Mouse (Mus musculus) CH12.LX (cell line): ENCODE data around the gene Hand1. TPM values are rescaled to one million over a fixed set of nuclear protein-coding genes. Genes with fewer than 3 reads are reported as not detected.

Experiments used
- DNase-seq: peaks from one replicate; pipeline ENCODE4 v3.0.0-alpha.2; 2013; ENCODE audit errors: extremely low read depth
- H3K27ac ChIP-seq: 2 replicates; pipeline ENCODE4 v1.5.1; 2012; ENCODE audit warnings: low read depth, mild to moderate bottlenecking, control low read depth, moderate library complexity; ENCODE audit not compliant: insufficient read depth
- H3K27me3 ChIP-seq: replicated peaks from 2 replicates; pipeline ENCODE3; 2012; ENCODE audit warnings: inconsistent platforms
- H3K36me3 ChIP-seq, 2 experiments: replicated peaks in 1 of 2; 2 replicates each; pipeline versions ENCODE3 to v1.6.1; 2012; ENCODE audit warnings: inconsistent platforms in 1 of 2, low read length in 1 of 2, mild to moderate bottlenecking in 1 of 2, mixed read lengths in 1 of 2, moderate library complexity in 1 of 2; ENCODE audit not compliant: control insufficient read depth in 1 of 2, insufficient read depth in 1 of 2
- H3K4me1 ChIP-seq, 2 experiments: 2 replicates each; pipeline ENCODE4 v1.6.1; 2012; ENCODE audit warnings: inconsistent platforms in 1 of 2, moderate library complexity in 1 of 2; ENCODE audit not compliant: insufficient read depth in 2 of 2, control insufficient read depth in 1 of 2
- H3K4me2 ChIP-seq: 2 replicates; pipeline ENCODE4 v1.6.1; 2012; ENCODE audit warnings: low read depth, mild to moderate bottlenecking, control low read depth; ENCODE audit not compliant: poor library complexity, insufficient read depth, severe bottlenecking
- H3K4me3 ChIP-seq, 3 experiments: fragments of 150-350 bp in 1 of 3; sonication (generic) in 1 of 3; replicated peaks in 1 of 3; 2 replicates each; pipeline versions ENCODE3 to v1.5.1; 2011 to 2012; ENCODE audit warnings: low read depth in 2 of 3, low read length in 2 of 3, mild to moderate bottlenecking in 2 of 3, moderate library complexity in 2 of 3, control low read depth in 1 of 3, improper control_type of control experiment in 1 of 3, inconsistent platforms in 1 of 3, mixed read lengths in 1 of 3; ENCODE audit not compliant: poor library complexity in 1 of 3
- H3K79me2 ChIP-seq: replicated peaks from 2 replicates; pipeline ENCODE4 v1.6.1; 2012; ENCODE audit warnings: mild to moderate bottlenecking, moderate library complexity; ENCODE audit not compliant: control insufficient read depth, poor library complexity, insufficient read depth, severe bottlenecking; ENCODE audit errors: extremely low read depth
- H3K9ac ChIP-seq: 2 replicates; pipeline ENCODE4 v1.6.1; 2012; ENCODE audit warnings: low read depth, mild to moderate bottlenecking, control low read depth, moderate library complexity; ENCODE audit not compliant: insufficient read depth
- H3K9me3 ChIP-seq: replicated peaks from 2 replicates; pipeline ENCODE3; 2012; ENCODE audit warnings: low read length, inconsistent platforms, mixed read lengths
- E2F4 ChIP-seq: IDR thresholded peaks from 2 replicates; pipeline ENCODE4 v1.6.1; 2011; ENCODE audit warnings: low read depth, low read length, improper control_type of control experiment; ENCODE audit not compliant: insufficient replicate concordance
- ELF1 ChIP-seq: IDR thresholded peaks from 2 replicates; pipeline ENCODE4 v1.6.1; 2014; ENCODE audit warnings: low read depth, mild to moderate bottlenecking, inconsistent platforms, low read length, improper control_type of control experiment
- EP300 ChIP-seq: IDR thresholded peaks from 2 replicates; pipeline ENCODE4 v1.6.1; 2011; ENCODE audit warnings: low read length, improper control_type of control experiment
- ETS1 ChIP-seq: conservative IDR thresholded peaks from 2 replicates; pipeline ENCODE4 v1.6.1; 2012; ENCODE audit warnings: low read depth, mild to moderate bottlenecking, inconsistent platforms, low read length, improper control_type of control experiment, moderate library complexity
- JUND ChIP-seq: conservative IDR thresholded peaks from 2 replicates; pipeline ENCODE4 v1.6.1; 2011; ENCODE audit warnings: low read depth, low read length, improper control_type of control experiment
- MAFK ChIP-seq: IDR thresholded peaks from 2 replicates; pipeline ENCODE4 v1.6.1; 2011; ENCODE audit warnings: low read length, improper control_type of control experiment; ENCODE audit not compliant: insufficient replicate concordance
- MXI1 ChIP-seq: IDR thresholded peaks from 2 replicates; pipeline ENCODE4 v1.6.1; 2011; ENCODE audit warnings: mild to moderate bottlenecking, low read depth, low read length, improper control_type of control experiment
- NELFE ChIP-seq: IDR thresholded peaks from 2 replicates; pipeline ENCODE4 v1.6.1; 2011; ENCODE audit warnings: low read depth, low read length, improper control_type of control experiment
- POLR2AphosphoS2 ChIP-seq: IDR thresholded peaks from 2 replicates; pipeline ENCODE4 v1.6.1; 2011; ENCODE audit warnings: low read depth, low read length, improper control_type of control experiment
- SMC3 ChIP-seq: IDR thresholded peaks from 2 replicates; pipeline ENCODE4 v1.6.1; 2011; ENCODE audit warnings: low read depth, low read length, improper control_type of control experiment
- TBP ChIP-seq: conservative IDR thresholded peaks from 2 replicates; pipeline ENCODE4 v1.6.1; 2011; ENCODE audit warnings: low read depth, low read length, improper control_type of control experiment
- TCF12 ChIP-seq: IDR thresholded peaks from 2 replicates; pipeline ENCODE4 v1.6.1; 2014; ENCODE audit warnings: low read depth, mild to moderate bottlenecking, inconsistent platforms, low read length, improper control_type of control experiment
- USF1 ChIP-seq: IDR thresholded peaks from 2 replicates; pipeline ENCODE4 v1.6.1; 2014; ENCODE audit warnings: low read depth, mild to moderate bottlenecking, inconsistent platforms, low read length, improper control_type of control experiment
- USF2 ChIP-seq: conservative IDR thresholded peaks from 2 replicates; pipeline ENCODE4 v1.6.1; 2011; ENCODE audit warnings: low read depth, low read length, improper control_type of control experiment
- ZC3H11A ChIP-seq: IDR thresholded peaks from 2 replicates; pipeline ENCODE4 v1.6.1; 2012; ENCODE audit warnings: low read depth, mild to moderate bottlenecking, inconsistent platforms, low read length, improper control_type of control experiment
- ZKSCAN1 ChIP-seq: IDR thresholded peaks from 2 replicates; pipeline ENCODE4 v1.6.1; 2012; ENCODE audit warnings: low read depth, inconsistent platforms, low read length, improper control_type of control experiment, borderline replicate concordance
- ZMIZ1 ChIP-seq: IDR thresholded peaks from 2 replicates; pipeline ENCODE4 v1.6.1; 2012; ENCODE audit warnings: low read depth, mild to moderate bottlenecking, inconsistent platforms, low read length, improper control_type of control experiment
- ZNF384 ChIP-seq: IDR thresholded peaks from 2 replicates; pipeline ENCODE4 v1.6.1; 2012; ENCODE audit warnings: low read depth, low read length, improper control_type of control experiment, inconsistent platforms
- dilution Hi-C: fragments of 300-500 bp; cut with MboI; formaldehyde crosslinking; loops from 2 replicates; pipeline ENCODE4 v1.14.3; 2020; ENCODE audit warnings: low sequenced_read_pairs; ENCODE audit not compliant: extremely low pct_unique_long_range_greater_than_20kb, extremely low pct_ligation_motif_present
- in situ Hi-C: fragments of 300-500 bp; cut with MboI; formaldehyde crosslinking; loops from 3 replicates; pipeline ENCODE4 v1.14.3; 2019; ENCODE audit warnings: low sequenced_read_pairs, low pct_ligation_motif_present, low pct_unique_long_range_greater_than_20kb, mixed read lengths
- polyA plus RNA-seq: library from polyadenylated mRNA; unstranded; fragments of >175 nt; gene quantifications from 2 replicates; pipeline ENCODE4 v1.2.1, GENCODE M21; 2012; ENCODE audit warnings: low read depth; ENCODE audit not compliant: insufficient read length
- total RNA-seq, 2 experiments: library from RNA; depleted of rRNA; stranded (reverse); fragments of 300-350 nt in 1 of 2; fragments of >200 nt in 1 of 2; gene quantifications; 2 replicates each; pipeline ENCODE4 v1.2.3; 2012 to 2014

The Hand1 gene
- not detected in 2 replicates for total RNA-seq (2012; rRNA removed)
- not detected in 2 replicates for total RNA-seq (2014; rRNA removed)
- polyA plus RNA-seq = not detected in 2 replicates

DNA sequence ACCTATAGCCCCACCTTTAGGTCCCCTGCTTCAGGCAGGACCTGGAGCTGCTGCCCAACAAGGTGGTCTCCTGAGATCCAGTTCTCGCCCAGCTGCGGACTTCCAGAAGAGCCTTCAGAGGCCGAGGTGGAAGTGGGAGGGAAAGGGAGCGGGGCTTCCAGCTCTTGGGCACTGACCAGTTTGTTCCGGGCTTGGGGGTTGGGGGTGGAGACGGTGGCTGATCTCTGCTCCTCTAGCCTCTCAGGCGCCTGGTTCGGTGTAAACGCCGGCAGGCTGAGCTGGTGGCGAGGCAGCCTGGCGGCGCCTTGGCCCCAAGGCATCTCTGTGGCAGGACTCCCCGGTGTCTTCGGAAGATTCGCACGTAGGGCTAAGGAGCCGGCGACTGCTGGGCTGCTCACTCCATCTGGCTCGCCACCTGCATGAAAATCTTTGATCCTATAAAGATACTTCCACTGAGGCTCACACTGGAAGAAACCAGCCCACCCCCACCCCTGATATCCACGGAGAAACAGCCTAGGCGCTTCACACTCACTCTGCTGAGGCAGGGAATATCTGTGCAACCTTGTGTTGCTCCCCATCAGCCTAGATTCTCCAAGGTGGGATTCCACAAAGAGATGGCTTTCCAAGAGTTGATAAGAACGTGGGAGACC is at the start of gene Hand1:
TSS of gene Hand1 (minus strand) at position 267 of the 650 bp plus-strand sequence.
- no peaks in the 10 kb centered on the region for H3K4me1 ChIP-seq
- TF ChIP-seq USF1 = no peak
- TF ChIP-seq ZMIZ1 = no peak
- no peak for TF ChIP-seq SMC3
- no peak for TF ChIP-seq ZNF384
- TF ChIP-seq USF2 = no peak
- TF ChIP-seq MAFK = no peak
- TF ChIP-seq ELF1 = no peak
- no peak for TF ChIP-seq ETS1
- no peak for TF ChIP-seq MXI1
- TF ChIP-seq POLR2AphosphoS2 = no peak
- TF ChIP-seq TBP = no peak
- TF ChIP-seq, all 38 proteins: peak for 0
- H3K4me2 ChIP-seq = no peak within 1 kb of the TSS
- no peak for DNase-seq
- H3K9ac ChIP-seq = no peak within 1 kb of the TSS
- no peaks in the 10 kb centered on the region for H3K79me2 ChIP-seq
- peaks cover 89% of the 10 kb centered on the region for H3K27me3 ChIP-seq
- no peaks in the 10 kb centered on the region for H3K9me3 ChIP-seq
- dilution Hi-C loops = no loop called here
- no peaks in the 10 kb centered on the region for H3K36me3 ChIP-seq
- no peak within 1 kb of the TSS for H3K27ac ChIP-seq
- H3K4me3 ChIP-seq = no peak within 1 kb of the TSS
- in situ Hi-C loops = no loop called here

DNA sequence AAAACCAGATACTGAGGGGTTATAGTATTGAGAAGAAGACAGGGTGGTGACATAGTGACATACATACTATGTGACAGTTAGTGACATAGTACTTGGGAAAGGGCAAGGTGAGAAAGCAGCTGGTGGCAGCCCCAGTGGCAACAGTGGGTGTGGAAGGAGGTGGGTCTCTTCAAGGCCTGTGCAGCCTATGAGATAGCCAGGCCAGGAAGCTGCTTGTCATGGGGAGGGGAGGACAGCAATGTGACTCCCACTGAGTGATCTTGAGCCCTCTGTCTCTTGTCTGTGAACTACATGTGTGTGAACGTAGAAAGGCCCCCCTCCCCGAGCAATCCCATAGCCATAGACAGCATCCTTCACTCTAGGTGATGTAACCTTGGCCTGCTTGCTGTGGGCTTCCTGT is 43.5 kb upstream of the Hand1 start:
- in situ Hi-C loops (no loop called here), dilution Hi-C loops (no loop called here)
- no peak for TF ChIP-seq NELFE
- TF ChIP-seq MXI1 = no peak
- no peak for TF ChIP-seq ZMIZ1
- TF ChIP-seq ZC3H11A = no peak
- TF ChIP-seq TCF12 = no peak
- TF ChIP-seq JUND = no peak
- no peak for TF ChIP-seq ZKSCAN1
- TF ChIP-seq EP300 = no peak
- TF ChIP-seq ZNF384 = no peak
- TF ChIP-seq E2F4 = no peak
- no peak for TF ChIP-seq MAFK
- H3K4me3 ChIP-seq = no peak overlapping the region
- no peak overlapping the region for H3K9ac ChIP-seq
- H3K79me2 ChIP-seq = no peaks in the 10 kb centered on the region
- no peaks in the 10 kb centered on the region for H3K36me3 ChIP-seq
- H3K4me2 ChIP-seq = no peak overlapping the region
- DNase-seq = no peak
- H3K4me1 ChIP-seq = peaks cover 7 to 32% of the 10 kb centered on the region in 2 experiments; a peak in 3 of 4 replicates
- H3K27me3 ChIP-seq = peaks cover 16% of the 10 kb centered on the region
- no peaks in the 10 kb centered on the region for H3K9me3 ChIP-seq
- H3K27ac ChIP-seq = 0 out of 2 replicates have a peak overlapping the region, but pooled peaks have one; percentile 6
